Mouse (Mus musculus): Measurements from ENCODE around the gene B3galt4. TPM values are rescaled to one million over a fixed set of nuclear protein-coding genes. Genes with fewer than 3 reads are reported as not detected.
A peak's percentile ranks its signal among the peaks of the same experiment; 100 is the strongest.
"Not testable (repeated sequence)": the region's sequence is repeated elsewhere in the genome, so short reads cannot be mapped to it uniquely, and the experiment has no call there.

B3galt4 gene
- 1 to 10 TPM; 2.3 to 2.6 TPM for total RNA-seq (2021)
- long read RNA-seq, experiment 1, result 0 reads
- long read RNA-seq, experiment 2, result 0 reads

- peak; percentile 74 for DNase-seq
These were observed at the start of gene B3galt4 for GRCm38 (mm10) chr17:33951021-33951946. Gene B3galt4 (minus strand): TSS chr17:33951488.

GRCm38 (mm10) chr17:34000796-34001195, 49.5 kb upstream of the B3galt4 start:
- not testable (repeated sequence) for DNase-seq

DNA sequence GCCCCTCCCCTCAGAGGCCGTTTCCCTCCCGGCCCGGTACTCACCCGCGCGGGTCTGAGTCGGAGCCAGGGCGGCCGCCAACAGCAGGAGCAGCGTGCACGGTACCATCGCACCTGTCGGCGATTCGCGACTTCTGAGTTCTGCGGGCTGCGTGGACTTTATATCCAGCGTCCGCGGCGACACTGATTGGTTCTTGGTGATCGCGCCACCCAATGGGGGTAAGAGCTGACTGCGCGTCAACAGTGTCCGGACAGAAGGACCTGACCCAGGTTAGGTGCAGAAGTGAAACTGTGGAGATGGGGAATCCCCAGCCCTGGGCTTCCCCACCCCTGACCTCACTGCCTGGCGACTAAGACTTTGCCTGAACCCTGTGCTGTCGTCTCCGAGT, 48.9 kb upstream of the B3galt4 start, which contains the start of gene H2-K1:
H2-K1 (minus strand) TSS at position 198 of the 388 bp plus-strand sequence.
- DNase-seq, result peak; percentile 80

- peak; percentile 42 for DNase-seq
These were observed 48.3 kb upstream of the B3galt4 start for GRCm38 (mm10) chr17:33999341-34000149.

- not testable (repeated sequence) for DNase-seq
These were observed 47.4 kb upstream of the B3galt4 start for GRCm38 (mm10) chr17:33998697-33999096.

DNA sequence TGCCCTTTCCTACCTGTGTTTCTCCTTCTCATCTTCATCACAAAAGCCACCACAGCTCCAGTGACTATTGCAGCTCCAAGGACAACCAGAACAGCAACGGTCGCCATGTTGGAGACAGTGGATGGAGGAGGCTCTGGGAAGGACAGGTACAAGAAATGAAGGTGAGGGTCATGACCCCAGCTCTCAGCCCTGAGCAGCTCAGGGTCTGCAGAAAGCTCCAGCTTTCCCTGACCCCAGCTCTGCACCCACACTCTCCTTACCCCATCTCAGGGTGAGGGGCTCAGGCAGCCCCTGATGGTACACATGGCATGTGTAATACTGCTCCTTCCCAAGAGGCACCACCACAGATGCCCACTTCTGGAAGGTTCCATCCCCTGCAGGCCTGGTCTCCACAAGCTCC, 45.7 kb upstream of the B3galt4 start:
- not testable (repeated sequence) for DNase-seq

GRCm38 (mm10) chr17:33995651-33996050, 44.4 kb upstream of the B3galt4 start:
- DNase-seq, result no peak

- DNase-seq, result no peak
These were observed 43.7 kb upstream of the B3galt4 start for GRCm38 (mm10) chr17:33994959-33995358.

- DNase-seq, result peak; percentile 61
These were observed 40.7 kb upstream of the B3galt4 start for GRCm38 (mm10) chr17:33991788-33992664.

DNA sequence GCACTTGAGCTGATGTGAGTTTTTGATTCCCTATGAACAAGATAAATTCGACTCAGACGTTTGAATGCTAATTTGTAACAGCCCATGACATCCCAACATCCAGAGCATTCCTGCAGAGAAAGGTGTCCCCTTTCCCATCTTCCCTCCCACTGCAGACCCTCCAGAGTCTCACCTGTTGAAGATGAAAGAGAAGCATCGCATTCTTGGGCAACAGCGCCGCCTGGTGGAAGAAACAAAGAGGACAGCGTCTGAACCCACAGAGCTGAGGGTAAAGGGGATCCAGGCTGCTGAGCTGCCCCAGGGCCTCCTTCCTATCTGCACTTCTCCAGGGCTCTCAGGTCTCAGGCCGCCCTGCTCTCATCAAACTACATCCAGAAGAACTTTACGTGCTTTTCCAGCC, 30.8 kb upstream of the B3galt4 start:
- DNase-seq, result peak; percentile 60

GRCm38 (mm10) chr17:33981192-33981909, 30.1 kb upstream of the B3galt4 start:
- DNase-seq, result peak; percentile 71

DNA sequence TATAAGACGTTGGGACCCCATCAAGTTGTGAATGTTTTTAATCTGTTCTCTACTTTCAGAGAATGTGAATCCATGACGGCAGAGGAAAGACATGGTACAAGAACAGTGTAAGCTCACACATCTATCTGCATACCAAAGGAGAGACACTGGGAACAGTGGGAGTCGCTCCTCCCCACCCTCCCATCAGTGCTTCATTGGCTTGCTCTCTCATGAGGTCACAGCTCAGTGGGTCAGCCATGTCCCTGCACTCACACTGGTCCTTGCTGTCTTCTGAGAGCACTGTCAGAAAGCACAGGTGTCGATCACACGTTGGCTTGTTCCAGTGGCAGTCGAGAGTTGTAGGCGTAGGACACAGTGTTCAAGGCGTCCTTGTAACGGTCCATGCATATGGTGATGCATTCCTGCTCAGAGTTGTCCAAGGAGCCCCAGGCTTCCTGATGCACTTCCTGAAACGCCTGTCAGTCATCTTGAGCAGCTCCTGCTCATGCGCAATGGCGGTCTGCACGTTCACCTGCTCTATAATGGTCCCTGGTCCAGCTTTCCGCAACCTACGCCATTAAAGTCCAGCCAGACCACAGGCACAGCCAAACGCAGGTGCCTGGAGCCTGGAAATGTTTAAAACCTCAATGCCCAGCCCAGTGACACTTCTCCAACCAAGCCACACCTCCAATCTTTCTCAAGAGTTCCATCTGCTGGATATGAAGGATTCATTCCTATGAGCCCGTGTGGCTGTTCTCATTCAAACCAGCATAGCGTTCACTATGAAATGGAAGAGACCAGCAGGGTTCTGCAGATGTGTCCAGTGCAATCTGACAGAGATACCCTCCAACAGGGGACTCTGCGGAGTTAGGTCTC, 29.1 kb upstream of the B3galt4 start:
- no peak for DNase-seq

GRCm38 (mm10) chr17:33979512-33980050, 28.3 kb upstream of the B3galt4 start:
- no peak for DNase-seq

DNA sequence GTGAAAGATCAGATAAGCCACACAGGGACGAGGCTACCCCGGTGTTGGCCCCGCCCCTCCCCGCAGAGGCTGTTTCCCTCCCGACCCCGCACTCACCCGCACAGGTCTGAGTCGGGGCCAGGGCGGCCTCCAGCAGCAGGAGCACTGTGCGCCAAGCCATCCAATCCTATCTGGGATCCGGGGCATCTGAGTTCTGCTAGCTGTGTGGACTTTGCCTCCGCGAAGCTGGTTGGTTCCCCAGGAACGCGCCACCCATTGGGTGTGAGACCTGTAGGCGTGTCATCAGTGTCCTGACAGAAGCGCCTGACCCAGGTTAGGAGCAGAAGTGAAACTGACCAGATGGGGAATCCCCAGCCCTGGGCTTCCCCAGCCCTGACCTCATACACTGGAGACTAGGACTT, 27.3 kb upstream of the B3galt4 start:
- peak; percentile 54 for DNase-seq

DNA sequence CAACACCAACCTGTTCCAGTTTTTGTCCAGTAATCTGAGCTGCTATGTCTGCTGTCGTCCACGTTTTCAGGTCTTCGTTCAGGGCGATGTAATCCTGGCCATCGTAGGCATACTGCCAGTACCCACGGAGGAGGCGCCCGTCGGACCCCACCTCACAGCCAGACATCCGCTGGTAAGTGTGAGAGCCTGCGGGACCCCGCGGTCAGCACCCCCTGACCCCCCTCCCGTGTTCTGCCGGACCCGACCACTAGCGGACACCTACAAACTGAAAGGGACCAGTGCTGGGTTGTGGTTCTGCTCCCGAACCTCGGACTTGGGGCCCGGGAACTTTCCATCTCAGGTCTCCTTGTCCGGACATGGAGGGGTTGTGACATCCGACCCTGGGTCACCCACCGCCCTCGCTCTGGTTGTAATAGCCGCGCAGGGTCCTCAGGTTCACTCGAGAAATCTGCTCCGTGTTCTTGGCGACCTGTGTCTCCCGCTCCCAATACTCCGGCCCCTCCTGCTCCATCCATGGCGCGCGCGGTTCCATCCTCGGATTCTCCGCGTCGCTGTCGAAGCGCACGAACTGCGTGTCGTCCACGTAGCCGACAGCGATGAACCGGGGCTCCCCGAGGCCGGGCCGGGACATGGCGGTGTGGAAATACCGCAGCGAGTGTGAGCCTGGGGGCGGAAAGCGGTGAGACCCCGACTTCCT, 26.7 kb upstream of the B3galt4 start:
- DNase-seq, result no peak

GRCm38 (mm10) chr17:33973572-33973971, 22.3 kb upstream of the B3galt4 start:
- DNase-seq, result no peak

GRCm38 (mm10) chr17:33972691-33973090, 21.4 kb upstream of the B3galt4 start:
- no peak for DNase-seq

DNA sequence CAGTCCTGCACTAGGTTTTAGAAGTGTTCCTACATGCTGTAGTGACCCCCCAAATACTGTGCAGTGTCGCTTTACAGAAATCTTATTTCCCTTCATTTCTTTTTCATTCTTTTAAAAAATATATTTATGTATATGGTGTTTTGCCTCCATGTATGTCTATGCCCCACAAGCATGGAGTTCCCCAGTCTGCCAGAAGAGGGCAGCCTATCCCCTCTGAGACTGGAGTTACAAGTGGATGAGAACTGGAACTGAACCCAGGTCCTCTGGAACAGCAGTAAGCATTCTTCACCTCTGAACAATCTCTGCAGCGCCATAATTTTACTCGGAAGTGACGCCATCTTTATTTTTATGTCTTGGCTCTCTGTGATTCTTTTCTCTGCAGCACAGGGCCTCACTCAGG, 18.1 kb upstream of the B3galt4 start:
- DNase-seq, result no peak

GRCm38 (mm10) chr17:33968927-33969326, 17.6 kb upstream of the B3galt4 start:
- DNase-seq, result no peak
